ENCODE assay signal across 17 mouse cellular contexts in genomic region chr5:122402160-122402559, GRCm38 (mm10). TPM values are rescaled to one million over a fixed set of nuclear protein-coding genes. Genes with fewer than 3 reads are reported as not detected.
A peak's percentile ranks its signal among the peaks of the same experiment; 100 is the strongest.
DNase-seq lines count a peak whose midpoint lies in the region; ATAC-seq and TF ChIP-seq lines count a peak whose summit lies in the region.
"Had no signal": no experiment of that assay in that cellular context is flagged by ENCODE, and none has a peak within 500 bp of the region (broad histone marks: within the 10 kb centered on the region; RNA-seq: fewer than 3 reads in every experiment).

No protein-coding gene starts in this region.

- 0 out of 2 replicates have a peak, but pooled peaks cover 6% of the 10 kb centered on the region for H3K4me1 ChIP-seq in hindbrain, embryonic 13.5 days (replicated peaks)
- no peaks in the 10 kb centered on the region for H3K4me1 ChIP-seq in hindbrain, embryonic 14.5 days (replicated peaks; ENCODE audit: control insufficient read depth, insufficient read depth, low read length)
- no peaks in the 10 kb centered on the region for H3K4me1 ChIP-seq in kidney, embryonic 16.5 days (ENCODE audit: insufficient read depth, low read length)
- peaks cover 8% of the 10 kb centered on the region for H3K4me1 ChIP-seq in kidney, embryonic 15.5 days
- H3K4me1 ChIP-seq in midbrain, postnatal 0 days (ENCODE audit: insufficient read depth, low read length): no peaks in the 10 kb centered on the region
- H3K4me1 ChIP-seq in midbrain, embryonic 13.5 days (replicated peaks): 0 out of 2 replicates have a peak, but pooled peaks cover 4% of the 10 kb centered on the region
- H3K4me1 ChIP-seq: embryonic facial prominence, embryonic 13.5 days; neural tube, embryonic 12.5 days had no signal

- H3K9ac ChIP-seq in hindbrain, embryonic 13.5 days: peak overlapping the region; percentile 35; the same call in 1 of the 2 replicates
- H3K9ac ChIP-seq in hindbrain, embryonic 14.5 days: no peak overlapping the region
- no peak overlapping the region for H3K9ac ChIP-seq in kidney, embryonic 16.5 days (replicated peaks; ENCODE audit: low read length)
- H3K9ac ChIP-seq in kidney, embryonic 15.5 days: no peak overlapping the region
- H3K9ac ChIP-seq in midbrain, postnatal 0 days (replicated peaks; ENCODE audit: low read length, poor library complexity, severe bottlenecking): no peak overlapping the region
- no peak overlapping the region for H3K9ac ChIP-seq in midbrain, embryonic 13.5 days (replicated peaks)
- H3K9ac ChIP-seq: embryonic facial prominence, embryonic 13.5 days; liver, embryonic 13.5 days; lung, embryonic 14.5 days; neural tube, embryonic 12.5 days had no signal

- no peak for TF ChIP-seq CTCF in gastrocnemius, adult 2 months (IDR thresholded peaks at IDR 0.05)
- no peak for TF ChIP-seq CTCF in midbrain, postnatal 0 days (IDR thresholded peaks at IDR 0.05)

- DNase-seq in gastrocnemius, adult 2 months: no peak
- no peak for DNase-seq in gastrocnemius, postnatal 25 days
- no peak for DNase-seq in hindbrain, embryonic 14.5 days (ENCODE audit: low spot score)
- DNase-seq in midbrain, postnatal 0 days (ENCODE audit: low spot score): peak; percentile 24
- DNase-seq: adrenal gland, postnatal 25 days; cerebellum, adult 11-12 months; kidney, postnatal 25 days; liver, embryonic 13.5 days; thymus, postnatal 14 days had no signal

- H3K27ac ChIP-seq in gastrocnemius, adult 2 months: peak overlapping the region; percentile 53
- no peak overlapping the region for H3K27ac ChIP-seq in hindbrain, embryonic 13.5 days
- no peak overlapping the region for H3K27ac ChIP-seq in hindbrain, embryonic 14.5 days
- H3K27ac ChIP-seq in kidney, embryonic 16.5 days (ENCODE audit: low read length): no peak overlapping the region
- H3K27ac ChIP-seq in kidney, embryonic 15.5 days: no peak overlapping the region
- no peak overlapping the region for H3K27ac ChIP-seq in midbrain, postnatal 0 days (ENCODE audit: low read depth, low read length)
- H3K27ac ChIP-seq in midbrain, embryonic 13.5 days: no peak overlapping the region
- H3K27ac ChIP-seq: embryonic facial prominence, embryonic 13.5 days; liver, embryonic 13.5 days; neural tube, embryonic 12.5 days had no signal

- no peaks in the 10 kb centered on the region for H3K9me3 ChIP-seq in hindbrain, embryonic 13.5 days
- no peaks in the 10 kb centered on the region for H3K9me3 ChIP-seq in hindbrain, embryonic 14.5 days (ENCODE audit: control insufficient read depth, low read length)
- H3K9me3 ChIP-seq in kidney, embryonic 16.5 days (ENCODE audit: low read length): 0 out of 2 replicates have a peak, but pooled peaks cover 3% of the 10 kb centered on the region
- H3K9me3 ChIP-seq in kidney, embryonic 15.5 days (replicated peaks): no peaks in the 10 kb centered on the region
- H3K9me3 ChIP-seq in midbrain, postnatal 0 days (ENCODE audit: low read length): no peaks in the 10 kb centered on the region
- H3K9me3 ChIP-seq in midbrain, embryonic 13.5 days: 0 out of 2 replicates have a peak, but pooled peaks cover 3% of the 10 kb centered on the region
- H3K9me3 ChIP-seq: G1E; liver, embryonic 13.5 days had no signal

- peaks cover 85% of the 10 kb centered on the region for H3K36me3 ChIP-seq in hindbrain, embryonic 13.5 days
- H3K36me3 ChIP-seq in hindbrain, embryonic 14.5 days (replicated peaks; ENCODE audit: control insufficient read depth, insufficient read depth): peaks cover 88% of the 10 kb centered on the region
- peaks cover 57% of the 10 kb centered on the region for H3K36me3 ChIP-seq in kidney, embryonic 16.5 days (ENCODE audit: insufficient read depth, low read length)
- H3K36me3 ChIP-seq in kidney, embryonic 15.5 days: peaks cover 94% of the 10 kb centered on the region
- H3K36me3 ChIP-seq in midbrain, postnatal 0 days (ENCODE audit: insufficient read depth, low read length): peaks cover 63% of the 10 kb centered on the region
- peaks cover 87% of the 10 kb centered on the region for H3K36me3 ChIP-seq in midbrain, embryonic 13.5 days

- H3K4me2 ChIP-seq in hindbrain, embryonic 13.5 days: no peak overlapping the region
- no peak overlapping the region for H3K4me2 ChIP-seq in hindbrain, embryonic 14.5 days (replicated peaks)
- H3K4me2 ChIP-seq in kidney, embryonic 16.5 days (replicated peaks; ENCODE audit: low read depth, low read length): no peak overlapping the region
- H3K4me2 ChIP-seq in kidney, embryonic 15.5 days: no peak overlapping the region
- H3K4me2 ChIP-seq in midbrain, postnatal 0 days (ENCODE audit: low read depth, low read length, poor library complexity, severe bottlenecking): no peak overlapping the region
- H3K4me2 ChIP-seq in midbrain, embryonic 13.5 days (replicated peaks): no peak overlapping the region
- H3K4me2 ChIP-seq: embryonic facial prominence, embryonic 13.5 days; liver, embryonic 13.5 days; lung, embryonic 14.5 days; neural tube, embryonic 12.5 days had no signal

- WGBS in hindbrain, embryonic 13.5 days: 80% methylated on average over 13 of the region's 13 CpGs
- WGBS in hindbrain, embryonic 14.5 days: 74% methylated on average over 13 of the region's 13 CpGs
- WGBS in kidney, embryonic 16.5 days: 77% methylated on average over 13 of the region's 13 CpGs
- 84% methylated on average over 13 of the region's 13 CpGs for WGBS in kidney, embryonic 15.5 days
- WGBS in midbrain, postnatal 0 days: 87% methylated on average over 13 of the region's 13 CpGs
- 84% methylated on average over 13 of the region's 13 CpGs for WGBS in midbrain, embryonic 13.5 days

- ATAC-seq in hindbrain, embryonic 13.5 days (ENCODE audit: low FRiP score): no peak
- no peak for ATAC-seq in hindbrain, embryonic 14.5 days (ENCODE audit: low FRiP score)
- peak; percentile 32; the same call in 1 of the 2 replicates for ATAC-seq in kidney, embryonic 16.5 days (ENCODE audit: low FRiP score, low TSS enrichment)
- no peak for ATAC-seq in kidney, embryonic 15.5 days (replicated peaks; ENCODE audit: low FRiP score)
- no peak for ATAC-seq in midbrain, postnatal 0 days (ENCODE audit: low FRiP score)
- ATAC-seq in midbrain, embryonic 13.5 days: no peak

- no peaks in the 10 kb centered on the region for H3K27me3 ChIP-seq in hindbrain, embryonic 13.5 days
- H3K27me3 ChIP-seq in hindbrain, embryonic 14.5 days (ENCODE audit: control insufficient read depth, insufficient read depth, low read length): no peaks in the 10 kb centered on the region
- H3K27me3 ChIP-seq in kidney, embryonic 16.5 days (ENCODE audit: insufficient read depth, low read length): no peaks in the 10 kb centered on the region
- H3K27me3 ChIP-seq in kidney, embryonic 15.5 days: no peaks in the 10 kb centered on the region
- no peaks in the 10 kb centered on the region for H3K27me3 ChIP-seq in midbrain, postnatal 0 days (ENCODE audit: insufficient read depth, low read length)
- no peaks in the 10 kb centered on the region for H3K27me3 ChIP-seq in midbrain, embryonic 13.5 days
- H3K27me3 ChIP-seq: embryonic facial prominence, embryonic 13.5 days; liver, embryonic 13.5 days; neural tube, embryonic 12.5 days had no signal

- intact Hi-C loops in gastrocnemius, adult 2 months (cut with DNase I): no loop called here

- H3K4me3 ChIP-seq in gastrocnemius, adult 2 months: no peak overlapping the region
- no peak overlapping the region for H3K4me3 ChIP-seq in hindbrain, embryonic 13.5 days
- H3K4me3 ChIP-seq in hindbrain, embryonic 14.5 days (replicated peaks; ENCODE audit: low read length): no peak overlapping the region
- H3K4me3 ChIP-seq in kidney, embryonic 16.5 days (ENCODE audit: low read length): no peak overlapping the region
- H3K4me3 ChIP-seq in kidney, embryonic 15.5 days (replicated peaks): no peak overlapping the region
- H3K4me3 ChIP-seq in midbrain, postnatal 0 days (ENCODE audit: low read depth, low read length): no peak overlapping the region
- H3K4me3 ChIP-seq in midbrain, embryonic 13.5 days (replicated peaks): no peak overlapping the region
- H3K4me3 ChIP-seq: embryonic facial prominence, embryonic 13.5 days; liver, embryonic 13.5 days; neural tube, embryonic 12.5 days had no signal

RNA-seq across cellular contexts. Expression of gene Arpc3, which starts 10.5 kb away (rescaled TPM):
- total RNA-seq in gastrocnemius, adult 2 months (2021): 10 to 100 TPM; 45.2 to 62.8 TPM
- total RNA-seq in gastrocnemius, postnatal 25 days (2021): 10 to 100 TPM; 46.8 to 54.9 TPM
- 159 and 173 TPM in 2 replicates for polyA plus RNA-seq in hindbrain, embryonic 13.5 days (2015; fragmentation: Nextera tagmentation; extraction: Ambion mirVana)
- polyA plus RNA-seq in hindbrain, embryonic 14.5 days (2014; fragmentation: Nextera tagmentation; extraction: Ambion mirVana): 57.1 and 62.5 TPM in 2 replicates
- polyA plus RNA-seq in kidney, embryonic 16.5 days (2015; fragmentation: Nextera tagmentation; extraction: Ambion mirVana): 140 and 154 TPM in 2 replicates
- 131 and 169 TPM in 2 replicates for polyA plus RNA-seq in kidney, embryonic 15.5 days (2015; fragmentation: Nextera tagmentation; extraction: Ambion mirVana)
- 162 and 188 TPM in 2 replicates for total RNA-seq in midbrain, postnatal 0 days (2014; rRNA removed)
- 134 and 137 TPM in 2 replicates for polyA plus RNA-seq in midbrain, postnatal 0 days (2015; fragmentation: Nextera tagmentation; extraction: Ambion mirVana)
- 140 and 173 TPM in 2 replicates for polyA plus RNA-seq in midbrain, embryonic 13.5 days (2015; fragmentation: Nextera tagmentation; extraction: Ambion mirVana)

RNA-seq across cellular contexts. Expression of gene Anapc7, which starts 19.3 kb away (rescaled TPM):
- total RNA-seq in gastrocnemius, adult 2 months (2021): 10 to 100 TPM; 14.3 to 16.8 TPM
- 10 to 100 TPM; 12.3 to 13.4 TPM for total RNA-seq in gastrocnemius, postnatal 25 days (2021)
- polyA plus RNA-seq in hindbrain, embryonic 13.5 days (2015; fragmentation: Nextera tagmentation; extraction: Ambion mirVana): 46.7 and 51.8 TPM in 2 replicates
- polyA plus RNA-seq in hindbrain, embryonic 14.5 days (2014; fragmentation: Nextera tagmentation; extraction: Ambion mirVana): 27.2 and 28.8 TPM in 2 replicates
- 56.5 and 56.8 TPM in 2 replicates for polyA plus RNA-seq in kidney, embryonic 16.5 days (2015; fragmentation: Nextera tagmentation; extraction: Ambion mirVana)
- 44.4 and 46.9 TPM in 2 replicates for polyA plus RNA-seq in kidney, embryonic 15.5 days (2015; fragmentation: Nextera tagmentation; extraction: Ambion mirVana)
- total RNA-seq in midbrain, postnatal 0 days (2014; rRNA removed): 29.3 and 34.3 TPM in 2 replicates
- polyA plus RNA-seq in midbrain, postnatal 0 days (2015; fragmentation: Nextera tagmentation; extraction: Ambion mirVana): 42.8 and 43.5 TPM in 2 replicates
- polyA plus RNA-seq in midbrain, embryonic 13.5 days (2015; fragmentation: Nextera tagmentation; extraction: Ambion mirVana): 52.7 and 53.9 TPM in 2 replicates

RNA-seq across cellular contexts. Expression of gene Fam216a, which starts 30.0 kb away (rescaled TPM):
- total RNA-seq in gastrocnemius, adult 2 months (2021): 1 to 10 TPM; 4.9 to 5.5 TPM
- total RNA-seq in gastrocnemius, postnatal 25 days (2021): 1 to 10 TPM; 5.8 to 6.1 TPM
- polyA plus RNA-seq in hindbrain, embryonic 13.5 days (2015; fragmentation: Nextera tagmentation; extraction: Ambion mirVana): 131 and 132 TPM in 2 replicates
- 155 and 156 TPM in 2 replicates for polyA plus RNA-seq in hindbrain, embryonic 14.5 days (2014; fragmentation: Nextera tagmentation; extraction: Ambion mirVana)
- 60.1 and 66.0 TPM in 2 replicates for polyA plus RNA-seq in kidney, embryonic 16.5 days (2015; fragmentation: Nextera tagmentation; extraction: Ambion mirVana)
- polyA plus RNA-seq in kidney, embryonic 15.5 days (2015; fragmentation: Nextera tagmentation; extraction: Ambion mirVana): 57.6 and 63.6 TPM in 2 replicates
- 131 and 139 TPM in 2 replicates for total RNA-seq in midbrain, postnatal 0 days (2014; rRNA removed)
- polyA plus RNA-seq in midbrain, postnatal 0 days (2015; fragmentation: Nextera tagmentation; extraction: Ambion mirVana): 156 and 160 TPM in 2 replicates
- polyA plus RNA-seq in midbrain, embryonic 13.5 days (2015; fragmentation: Nextera tagmentation; extraction: Ambion mirVana): 128 and 135 TPM in 2 replicates

RNA-seq across cellular contexts. Expression of gene Gpn3, which starts 30.5 kb away (rescaled TPM):
- 10 to 100 TPM; 22.1 to 28.5 TPM for total RNA-seq in gastrocnemius, adult 2 months (2021)
- total RNA-seq in gastrocnemius, postnatal 25 days (2021): 10 to 100 TPM; 20.4 to 21.4 TPM
- polyA plus RNA-seq in hindbrain, embryonic 13.5 days (2015; fragmentation: Nextera tagmentation; extraction: Ambion mirVana): 48.3 and 50.2 TPM in 2 replicates
- polyA plus RNA-seq in hindbrain, embryonic 14.5 days (2014; fragmentation: Nextera tagmentation; extraction: Ambion mirVana): 38.9 and 42.0 TPM in 2 replicates
- 72.8 and 78.0 TPM in 2 replicates for polyA plus RNA-seq in kidney, embryonic 16.5 days (2015; fragmentation: Nextera tagmentation; extraction: Ambion mirVana)
- 69.7 and 74.6 TPM in 2 replicates for polyA plus RNA-seq in kidney, embryonic 15.5 days (2015; fragmentation: Nextera tagmentation; extraction: Ambion mirVana)
- total RNA-seq in midbrain, postnatal 0 days (2014; rRNA removed): 20.8 and 37.9 TPM in 2 replicates
- 41.8 and 44.4 TPM in 2 replicates for polyA plus RNA-seq in midbrain, postnatal 0 days (2015; fragmentation: Nextera tagmentation; extraction: Ambion mirVana)
- 50.8 and 51.8 TPM in 2 replicates for polyA plus RNA-seq in midbrain, embryonic 13.5 days (2015; fragmentation: Nextera tagmentation; extraction: Ambion mirVana)

RNA-seq across cellular contexts. Expression of gene Vps29, which starts 48.0 kb away (rescaled TPM):
- 10 to 100 TPM; 35.0 to 46.0 TPM for total RNA-seq in gastrocnemius, adult 2 months (2021)
- 10 to 100 TPM; 38.2 to 39.6 TPM for total RNA-seq in gastrocnemius, postnatal 25 days (2021)
- polyA plus RNA-seq in hindbrain, embryonic 13.5 days (2015; fragmentation: Nextera tagmentation; extraction: Ambion mirVana): 297 and 305 TPM in 2 replicates
- 342 and 352 TPM in 2 replicates for polyA plus RNA-seq in hindbrain, embryonic 14.5 days (2014; fragmentation: Nextera tagmentation; extraction: Ambion mirVana)
- 220 and 234 TPM in 2 replicates for polyA plus RNA-seq in kidney, embryonic 16.5 days (2015; fragmentation: Nextera tagmentation; extraction: Ambion mirVana)
- 218 and 230 TPM in 2 replicates for polyA plus RNA-seq in kidney, embryonic 15.5 days (2015; fragmentation: Nextera tagmentation; extraction: Ambion mirVana)
- 137 and 149 TPM in 2 replicates for total RNA-seq in midbrain, postnatal 0 days (2014; rRNA removed)
- polyA plus RNA-seq in midbrain, postnatal 0 days (2015; fragmentation: Nextera tagmentation; extraction: Ambion mirVana): 366 and 368 TPM in 2 replicates
- 260 and 269 TPM in 2 replicates for polyA plus RNA-seq in midbrain, embryonic 13.5 days (2015; fragmentation: Nextera tagmentation; extraction: Ambion mirVana)
